Mouse (Mus musculus) hindlimb bud, embryonic 11.5 days (tissue): Measurements from ENCODE around the gene C1qtnf6.

Experiments
- DNase-seq: peaks from one replicate; pipeline ENCODE4 v3.0.0-alpha.2; 2012; ENCODE audit warnings: low read depth, low spot score; ENCODE audit errors: extremely low spot score

The C1qtnf6 gene

GRCm38 (mm10) chr15:78530671-78531450 is at the start of gene C1qtnf6:
TSS of gene C1qtnf6 (minus strand) at chr15:78531416.
- DNase-seq: no peak

DNA sequence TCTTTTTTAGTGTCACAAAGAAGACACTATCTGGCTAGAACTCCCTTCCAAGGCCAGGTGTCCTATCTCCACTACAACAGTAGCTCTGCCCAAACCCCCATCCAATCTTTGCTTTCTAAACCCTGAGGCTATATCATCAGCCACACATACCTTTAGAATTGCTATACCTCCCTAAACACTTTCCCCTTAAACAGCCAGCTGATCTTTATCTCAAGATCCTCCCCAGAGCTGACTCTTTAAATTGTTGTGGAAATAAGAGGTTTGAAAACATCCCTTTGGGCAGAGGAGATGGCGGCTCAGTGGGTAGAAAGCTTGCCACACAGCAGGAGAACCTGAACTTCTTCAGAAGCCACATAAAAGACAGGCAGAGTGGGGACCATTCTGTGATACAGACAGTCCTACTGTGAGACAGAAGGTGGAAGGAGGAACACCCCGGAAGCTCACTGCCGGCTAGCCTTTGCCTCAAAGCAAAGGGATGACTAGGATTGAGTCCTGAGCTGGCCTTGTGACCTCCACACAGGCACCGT is 45.1 kb upstream of the C1qtnf6 start:
- DNase-seq: no peak

DNA sequence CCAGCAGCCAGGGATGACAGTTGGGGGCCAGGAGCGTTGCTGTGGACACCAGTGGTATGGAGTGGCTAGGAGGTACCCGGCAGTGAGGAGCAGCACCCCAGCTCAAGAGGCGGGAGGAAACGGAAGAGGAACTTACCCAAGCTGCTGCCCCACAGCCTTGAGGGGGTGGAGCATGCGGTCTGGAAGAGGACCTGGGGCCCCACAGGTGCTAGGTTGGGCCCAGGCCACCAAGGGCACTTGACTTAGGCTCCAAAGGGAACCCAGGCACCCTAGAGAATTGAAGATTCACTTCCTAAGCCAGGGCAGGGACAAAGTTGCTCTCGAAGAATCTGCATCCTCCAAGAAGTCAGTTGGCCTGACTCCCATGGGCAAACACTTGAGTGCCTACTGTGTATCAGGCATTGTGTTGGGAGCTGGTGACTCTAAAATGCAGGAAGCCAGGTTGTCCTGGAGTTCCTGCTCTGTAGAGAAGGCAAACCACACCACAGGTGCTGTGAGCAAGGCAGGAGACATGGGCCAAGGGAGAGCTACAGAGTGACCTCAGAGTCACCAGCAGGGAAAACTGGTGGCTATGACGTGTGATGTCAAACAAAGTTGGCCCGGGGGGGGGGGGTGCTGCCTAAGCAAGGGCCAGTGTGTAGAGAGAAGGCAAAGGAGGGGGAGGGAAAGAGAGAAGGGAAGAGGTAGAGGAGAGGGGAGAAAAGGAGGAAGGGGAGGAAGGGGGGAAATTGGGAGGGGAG is 41.6 kb upstream of the C1qtnf6 start, which contains the start of gene Rac2:
TSS of gene Rac2 (minus strand) at position 126 of the 740 bp plus-strand sequence.
- DNase-seq: no peak

GRCm38 (mm10) chr15:78572270-78572600 is 41.0 kb upstream of the C1qtnf6 start:
- DNase-seq: no peak

- no peak for DNase-seq
Observed at GRCm38 (mm10) chr15:78571554-78572269, 40.5 kb upstream of the C1qtnf6 start.

DNA sequence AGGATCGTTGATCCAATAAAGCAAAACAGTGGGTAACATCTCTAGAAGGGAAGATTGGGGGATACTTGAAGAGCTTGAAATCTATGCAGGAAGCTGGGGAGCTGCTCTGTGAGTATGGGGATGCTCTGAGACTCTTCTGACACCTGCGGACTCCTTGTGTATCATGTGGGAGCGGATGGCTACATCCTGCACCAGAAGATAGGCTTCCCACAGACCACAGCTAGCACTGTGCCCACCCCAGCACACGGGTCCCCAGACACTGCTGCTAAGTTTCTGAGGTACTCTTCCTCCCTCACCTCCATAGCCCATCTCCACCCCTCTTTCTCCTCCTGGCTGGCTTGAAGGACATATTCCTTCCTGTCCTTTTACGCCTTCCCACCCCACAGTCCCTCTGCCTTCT is 39.0 kb upstream of the C1qtnf6 start:
- no peak for DNase-seq

DNA sequence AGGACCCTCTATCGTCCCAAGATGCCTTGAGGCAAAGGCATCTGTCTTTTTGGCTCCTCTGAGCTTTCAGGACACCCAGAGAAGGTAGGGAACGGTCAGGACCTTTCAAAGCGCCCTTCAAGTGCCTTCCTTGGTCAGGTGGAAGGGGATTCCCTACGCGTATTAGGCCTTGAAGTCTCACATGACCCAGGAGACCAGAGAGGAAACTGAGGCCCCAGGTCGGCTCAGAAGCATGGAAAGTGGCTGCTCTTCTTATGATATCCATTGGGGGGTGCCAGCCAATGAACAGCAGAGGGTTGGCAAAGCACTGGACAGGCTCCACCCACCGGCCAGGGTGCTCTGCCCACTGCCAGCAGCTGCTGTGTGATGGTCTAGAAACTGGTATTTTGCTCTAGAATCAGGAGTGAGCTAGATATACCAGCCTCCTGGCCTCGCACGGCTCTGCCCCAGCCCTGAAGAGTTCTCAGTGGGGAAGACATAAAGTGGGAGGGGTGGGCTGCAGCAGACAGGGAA is 36.4 kb upstream of the C1qtnf6 start:
- DNase-seq: no peak

DNA sequence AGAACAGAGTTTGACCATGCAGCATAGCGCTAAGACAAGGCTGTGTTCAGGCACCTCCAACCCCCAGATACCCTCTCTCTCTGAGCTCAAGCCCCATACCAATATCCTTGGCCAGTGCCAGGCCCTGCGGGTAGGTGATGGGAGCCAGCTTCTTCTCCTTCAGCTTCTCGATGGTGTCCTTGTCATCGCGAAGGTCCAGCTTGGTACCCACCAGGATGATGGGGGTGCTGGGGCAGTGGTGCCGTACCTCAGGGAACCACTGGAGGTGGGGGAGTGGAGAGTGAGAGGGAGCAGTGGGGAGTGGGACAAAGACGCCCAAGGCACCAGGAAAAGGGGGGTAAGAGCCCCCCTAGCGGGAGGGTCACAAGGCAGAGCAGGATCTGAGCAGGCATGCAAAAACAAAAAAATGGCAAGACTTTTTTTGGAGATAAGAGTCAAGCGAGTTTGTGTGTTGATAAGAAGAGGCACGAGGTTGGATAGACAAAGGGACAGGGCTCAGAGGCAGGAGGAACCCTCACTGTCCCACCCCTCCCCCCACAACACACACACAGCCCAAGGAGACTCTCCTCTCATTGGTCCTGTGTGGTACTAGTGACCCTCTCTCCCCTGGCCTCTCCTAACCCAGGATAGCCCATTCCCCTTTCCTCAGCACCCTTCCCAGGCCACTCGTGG is 33.7 kb upstream of the C1qtnf6 start:
- no peak for DNase-seq

- no peak for DNase-seq
Observed at GRCm38 (mm10) chr15:78563937-78564336, 32.7 kb upstream of the C1qtnf6 start.

- no peak for DNase-seq
Observed at GRCm38 (mm10) chr15:78563344-78563743, 32.1 kb upstream of the C1qtnf6 start.

- no peak for DNase-seq
Observed at GRCm38 (mm10) chr15:78559141-78559979, 28.1 kb upstream of the C1qtnf6 start.

DNA sequence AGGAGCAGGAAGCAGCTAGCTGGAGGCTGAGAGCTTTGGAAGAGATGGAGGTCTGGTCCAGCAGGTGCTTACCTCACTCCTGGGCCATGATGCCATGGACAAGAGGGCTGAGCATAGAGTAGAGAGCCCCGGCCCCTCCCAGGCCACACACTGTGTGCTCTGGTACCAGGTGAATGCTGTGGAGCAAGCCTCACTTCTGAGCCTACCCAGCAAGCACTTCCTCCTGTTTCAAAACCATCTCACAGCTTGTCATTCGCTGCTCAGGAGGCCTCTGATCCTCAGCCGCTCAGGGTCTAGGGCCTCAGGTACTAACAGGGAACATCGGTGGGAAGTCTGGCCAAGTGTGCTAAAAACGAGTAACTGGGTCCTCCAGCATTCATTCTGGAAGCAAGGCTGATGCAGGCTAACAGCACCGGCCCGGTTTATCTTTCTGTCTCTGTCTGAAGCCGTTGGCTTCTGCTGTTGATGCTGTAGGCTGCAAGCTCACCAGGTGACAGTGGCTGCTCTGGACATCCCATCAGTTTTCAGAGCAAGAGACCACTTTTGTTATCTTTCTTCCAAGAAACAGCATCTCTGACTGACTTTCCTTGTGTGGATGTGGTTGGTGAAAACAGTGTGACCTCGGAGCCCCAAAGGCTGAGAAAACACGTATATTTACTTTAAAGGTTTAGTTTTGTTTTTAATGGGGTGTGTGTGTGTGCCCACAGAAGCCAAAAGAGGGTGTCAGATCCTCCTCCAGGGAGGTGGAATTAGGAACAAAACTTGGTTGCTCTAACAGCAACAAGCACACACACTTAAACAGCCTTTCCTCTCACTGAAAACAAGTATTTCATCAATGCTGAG is 26.7 kb upstream of the C1qtnf6 start:
- DNase-seq: no peak

GRCm38 (mm10) chr15:78554545-78555313 is 23.5 kb upstream of the C1qtnf6 start:
- DNase-seq: no peak

GRCm38 (mm10) chr15:78549189-78549734 is 18.0 kb upstream of the C1qtnf6 start:
- no peak for DNase-seq

DNA sequence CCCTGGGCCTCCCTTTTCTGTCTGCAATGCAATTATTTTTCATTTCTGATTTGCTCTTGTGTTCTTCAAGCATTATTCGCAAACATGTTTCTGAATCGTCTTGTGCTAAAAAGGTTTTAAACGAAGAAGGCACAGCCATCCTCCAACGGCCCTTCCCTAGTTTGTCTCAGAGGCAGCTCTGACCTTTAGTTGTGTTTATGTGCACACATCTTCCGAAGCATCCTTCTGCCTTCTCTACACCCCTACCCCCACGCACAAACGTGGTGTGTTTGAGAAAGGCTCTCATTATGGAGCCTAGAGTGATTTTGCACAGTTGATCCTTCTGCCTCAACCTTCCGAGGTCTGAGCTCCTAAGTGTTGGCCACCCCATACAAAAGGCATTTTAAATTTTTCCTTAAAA is 17.5 kb upstream of the C1qtnf6 start:
- DNase-seq: no peak

GRCm38 (mm10) chr15:78548336-78548665 is 17.1 kb upstream of the C1qtnf6 start:
- no peak for DNase-seq

- no peak for DNase-seq
Observed at GRCm38 (mm10) chr15:78547415-78548335, 16.5 kb upstream of the C1qtnf6 start.
